Mouse (Mus musculus) neural tube, embryonic 14.5 days (tissue): Measurements from ENCODE around the gene Ctsj. TPM values are rescaled to one million over a fixed set of nuclear protein-coding genes. Genes with fewer than 3 reads are reported as not detected.
"Not testable (repeated sequence)": the region's sequence is repeated elsewhere in the genome, so short reads cannot be mapped to it uniquely, and the experiment has no call there.

Source experiments
- ATAC-seq: fragments of 200-750 bp; cut with Nextera tagmentation; 2 replicates; pipeline ENCODE4 v1.8.0; 2017; ENCODE audit warnings: low read depth, mild to moderate bottlenecking, moderate TSS enrichment, moderate library complexity
- H3K27ac ChIP-seq: fragments of 300-500 bp; sonication (generic); 2 replicates; pipeline ENCODE4 v1.5.1; 2014; ENCODE audit warnings: low read depth, mild to moderate bottlenecking, control low read depth, low read length, moderate library complexity, mixed read lengths
- H3K27me3 ChIP-seq: fragments of 300-500 bp; sonication (generic); 2 replicates; pipeline ENCODE4 v1.6.1; 2014; ENCODE audit warnings: low read length; ENCODE audit not compliant: control insufficient read depth, insufficient read depth
- H3K36me3 ChIP-seq: fragments of 300-500 bp; sonication (generic); 2 replicates; pipeline ENCODE4 v1.6.1; 2014; ENCODE audit warnings: low read length, mixed read lengths; ENCODE audit not compliant: control insufficient read depth, insufficient read depth
- H3K4me1 ChIP-seq: fragments of 300-500 bp; sonication (generic); 2 replicates; pipeline ENCODE4 v1.6.1; 2014; ENCODE audit warnings: low read length; ENCODE audit not compliant: control insufficient read depth, insufficient read depth
- H3K4me2 ChIP-seq: fragments of 300-500 bp; sonication (generic); 2 replicates; pipeline ENCODE4 v1.6.1; 2014; ENCODE audit warnings: mild to moderate bottlenecking, low read depth, low read length, control low read depth
- H3K4me3 ChIP-seq: fragments of 300-500 bp; sonication (generic); 2 replicates; pipeline ENCODE4 v1.5.1; 2014; ENCODE audit warnings: low read depth, low read length, control low read depth, mixed read lengths
- H3K9ac ChIP-seq: fragments of 300-500 bp; sonication (generic); replicated peaks from 2 replicates; pipeline ENCODE4 v1.6.1; 2014; ENCODE audit warnings: low read depth, mild to moderate bottlenecking, control low read depth, low read length, mixed read lengths
- H3K9me3 ChIP-seq: fragments of 300-500 bp; sonication (generic); 2 replicates; pipeline ENCODE4 v1.6.1; 2016; ENCODE audit warnings: low read length; ENCODE audit not compliant: control insufficient read depth
- WGBS: fragments of 180-500 bp; shearing (Covaris S2); extraction: QIAGEN DNeasy Blood & Tissue Kit; methylation state at CpG from one replicate; pipeline ENCODE4 v1.1.7; 2014; 5-methylcytosine and 5-hydroxymethylcytosine counted together
- polyA plus RNA-seq: library from polyadenylated mRNA; unstranded; fragments of >200 nt; fragmentation: Nextera tagmentation; extraction: Ambion mirVana; gene quantifications from 2 replicates; pipeline ENCODE4 v1.2.1, GENCODE M21; 2014

Ctsj gene
- polyA plus RNA-seq = not detected in 2 replicates

DNA sequence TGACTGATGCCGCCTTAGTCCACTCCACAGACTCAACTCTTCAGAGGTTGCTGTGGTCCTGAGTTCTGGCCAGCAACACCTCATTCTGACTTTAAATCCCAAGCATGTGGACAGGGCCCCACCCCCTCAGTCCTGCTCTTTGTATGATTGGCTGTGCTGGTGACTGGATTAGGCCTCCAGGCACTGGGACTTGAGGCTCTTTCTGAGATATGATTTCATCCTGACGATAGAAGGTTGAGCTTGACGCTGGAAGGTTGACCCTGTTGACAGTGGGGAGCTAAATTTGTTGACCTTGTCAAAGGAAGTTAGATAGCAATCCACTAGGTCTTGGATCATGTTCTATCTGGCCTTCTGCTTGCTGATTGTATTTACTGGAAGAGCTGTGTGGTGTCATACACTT is at the start of gene Ctsj:
Gene Ctsj, minus strand, starts transcription at position 101 of the 400 bp plus-strand sequence.
- Histone ChIP-seq H3K9me3 (0 out of 2 replicates have a peak, but pooled peaks cover 10% of the 10 kb centered on the region), H3K4me3 (no peak within 1 kb of the TSS), H3K27ac (no peak within 1 kb of the TSS), H3K36me3 (no peaks in the 10 kb centered on the region), H3K27me3 (no peaks in the 10 kb centered on the region), H3K9ac (no peak within 1 kb of the TSS), H3K4me2 (no peak within 1 kb of the TSS), H3K4me1 (no peaks in the 10 kb centered on the region)
- ATAC-seq = no peak
- 85% methylated on average over 3 of the region's 3 CpGs for WGBS

DNA sequence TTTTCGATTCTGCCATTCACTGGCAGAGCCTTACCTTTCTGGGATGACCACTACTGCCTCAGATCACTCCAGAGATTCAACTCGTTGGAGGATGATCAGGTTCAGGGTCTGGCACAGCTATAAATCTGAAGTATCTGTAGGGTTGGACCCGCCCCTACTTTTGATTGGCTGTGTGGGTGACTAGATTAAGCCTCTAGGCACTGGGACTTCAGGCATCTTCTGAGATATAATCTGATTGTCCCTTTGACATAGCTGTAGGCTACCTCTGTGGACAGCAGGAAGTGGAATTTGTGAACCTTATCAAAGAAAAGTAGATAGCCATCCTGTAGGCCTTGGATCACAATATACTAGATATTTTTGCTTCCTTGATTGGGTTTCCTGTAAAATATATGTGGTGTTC is 34.8 kb upstream of the Ctsj start, which contains the start of gene Ctsq:
Gene Ctsq, minus strand, starts transcription at position 101 of the 400 bp plus-strand sequence.
- ATAC-seq = no peak
- no peaks in the 10 kb centered on the region for H3K27me3 ChIP-seq
- WGBS = 61% methylated on average over 3 of the region's 3 CpGs

GRCm38 (mm10) chr13:61022785-61023184 is 17.0 kb upstream of the Ctsj start:
- H3K9me3 ChIP-seq = no peaks in the 10 kb centered on the region
- whole genome bisulfite sequencing = 84% methylated on average over 3 of the region's 3 CpGs
- no peak overlapping the region for H3K9ac ChIP-seq
- H3K4me1 ChIP-seq = no peaks in the 10 kb centered on the region
- ATAC-seq = no peak
- H3K4me3 ChIP-seq = no peak overlapping the region
- no peak overlapping the region for H3K4me2 ChIP-seq
- H3K27me3 ChIP-seq = no peaks in the 10 kb centered on the region
- no peak overlapping the region for H3K27ac ChIP-seq
- no peaks in the 10 kb centered on the region for H3K36me3 ChIP-seq

More for the DNA sequence above, 34.8 kb upstream of the Ctsj start, which contains the start of gene Ctsq:
- H3K4me1 ChIP-seq = no peaks in the 10 kb centered on the region
- no peak within 1 kb of the TSS for H3K4me2 ChIP-seq
- H3K9me3 ChIP-seq = peaks cover 2% of the 10 kb centered on the region; the same call in 1 of the 2 replicates
- H3K27ac ChIP-seq = no peak within 1 kb of the TSS
- no peak within 1 kb of the TSS for H3K4me3 ChIP-seq
- H3K36me3 ChIP-seq = no peaks in the 10 kb centered on the region
- H3K9ac ChIP-seq = no peak within 1 kb of the TSS

- Histone ChIP-seq H3K4me1 (no peaks in the 10 kb centered on the region), H3K9me3 (no peaks in the 10 kb centered on the region), H3K27me3 (no peaks in the 10 kb centered on the region), H3K4me2 (no peak overlapping the region), H3K36me3 (no peaks in the 10 kb centered on the region), H3K27ac (no peak overlapping the region), H3K9ac (no peak overlapping the region), H3K4me3 (no peak overlapping the region)
- 88% methylated on average over 4 of the region's 6 CpGs for WGBS
- no peak for ATAC-seq
Measured at GRCm38 (mm10) chr13:61021844-61022243, 16.1 kb upstream of the Ctsj start.

DNA sequence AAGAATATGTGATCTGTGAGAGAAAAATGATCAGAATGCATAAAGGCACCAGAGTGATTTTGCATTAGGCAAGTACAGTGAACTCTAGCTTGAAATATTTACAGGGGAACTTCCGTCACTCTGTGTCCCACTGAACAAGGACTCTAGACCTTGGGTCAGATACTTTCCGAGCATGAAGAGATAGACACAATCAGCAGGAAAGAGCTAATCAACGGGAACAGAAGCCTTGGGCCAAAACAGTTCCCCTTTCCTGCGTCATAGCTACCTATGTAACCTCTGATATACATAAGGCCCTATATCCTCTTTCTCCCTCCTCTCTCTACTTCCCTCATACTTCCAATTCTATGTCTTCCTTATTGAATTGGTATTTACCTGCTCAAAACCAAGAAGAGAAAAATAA is 4.4 kb upstream of the Ctsj start:
- Histone ChIP-seq H3K36me3 (no peaks in the 10 kb centered on the region), H3K4me3 (no peak overlapping the region), H3K27ac (no peak overlapping the region), H3K27me3 (no peaks in the 10 kb centered on the region), H3K9ac (no peak overlapping the region), H3K4me2 (no peak overlapping the region), H3K4me1 (no peaks in the 10 kb centered on the region), H3K9me3 (0 out of 2 replicates have a peak, but pooled peaks cover 6% of the 10 kb centered on the region)
- WGBS = 81% methylated on average over 4 of the region's 4 CpGs
- no peak for ATAC-seq

DNA sequence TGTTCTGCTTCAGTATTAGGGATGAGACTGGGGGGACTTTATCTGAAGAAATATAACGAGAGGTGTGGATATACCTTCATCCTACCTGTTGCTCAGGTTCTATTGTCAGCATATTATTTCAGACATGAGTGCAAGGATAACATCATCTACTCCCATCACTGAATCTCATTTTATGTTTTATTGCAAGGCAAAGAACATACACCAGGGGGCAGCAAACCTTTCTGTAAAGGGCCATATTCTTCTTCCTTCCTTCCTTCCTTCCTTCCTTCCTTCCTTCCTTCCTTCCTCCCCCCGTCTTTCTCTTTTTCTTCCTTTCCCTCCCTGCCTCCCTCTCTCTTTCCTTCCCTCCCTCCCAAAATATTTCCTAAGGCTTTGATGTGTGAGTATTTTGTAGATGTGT is 8.2 kb downstream of the Ctsj start:
- WGBS = 72% methylated on average over 2 of the region's 2 CpGs

DNA sequence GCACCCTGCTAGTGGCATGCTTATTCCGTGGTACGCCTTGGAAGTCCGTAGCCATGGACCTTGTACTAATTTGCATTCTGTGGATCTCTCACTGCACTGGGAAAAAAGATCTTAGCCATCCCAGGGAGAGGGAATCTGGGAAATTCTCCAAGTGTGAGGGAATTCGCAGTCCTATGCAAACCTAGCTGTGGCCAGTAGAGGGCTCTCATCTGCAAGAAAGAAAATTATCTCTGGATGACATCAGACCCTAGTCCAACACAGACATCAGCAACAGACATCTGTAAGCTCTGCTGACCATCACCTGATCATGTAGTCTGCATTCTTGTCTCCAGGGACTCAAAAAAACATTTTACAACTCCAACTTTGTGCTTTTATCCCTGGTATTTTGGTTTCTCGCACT is 18.8 kb downstream of the Ctsj start:
- not testable (repeated sequence) for H3K9me3 ChIP-seq, ATAC-seq, H3K9ac ChIP-seq, H3K27me3 ChIP-seq, H3K4me3 ChIP-seq, H3K27ac ChIP-seq, H3K36me3 ChIP-seq, H3K4me2 ChIP-seq, H3K4me1 ChIP-seq
- 74% methylated on average over 4 of the region's 5 CpGs for WGBS

More for the DNA sequence above, 8.2 kb downstream of the Ctsj start:
- Histone ChIP-seq H3K36me3 (no peaks in the 10 kb centered on the region), H3K9ac (no peak overlapping the region), H3K27ac (no peak overlapping the region), H3K4me3 (no peak overlapping the region), H3K4me1 (no peaks in the 10 kb centered on the region), H3K4me2 (no peak overlapping the region), H3K9me3 (peaks cover 8% of the 10 kb centered on the region), H3K27me3 (no peaks in the 10 kb centered on the region)
- ATAC-seq = no peak

GRCm38 (mm10) chr13:60972319-60972718 is 33.4 kb downstream of the Ctsj start:
- H3K27me3 ChIP-seq, H3K36me3 ChIP-seq, H3K9ac ChIP-seq, H3K4me2 ChIP-seq, ATAC-seq, H3K9me3 ChIP-seq, H3K4me1 ChIP-seq, H3K4me3 ChIP-seq, H3K27ac ChIP-seq: not testable (repeated sequence)
- WGBS = 71% methylated on average over 4 of the region's 4 CpGs

GRCm38 (mm10) chr13:60963985-60964384 is 41.8 kb downstream of the Ctsj start:
- not testable (repeated sequence) for H3K36me3 ChIP-seq, H3K9me3 ChIP-seq, H3K27ac ChIP-seq, H3K4me3 ChIP-seq, H3K4me1 ChIP-seq, H3K4me2 ChIP-seq, ATAC-seq, H3K27me3 ChIP-seq, H3K9ac ChIP-seq
- WGBS = 33% methylated on average over 5 of the region's 5 CpGs
